Mouse (Mus musculus): ENCODE measurements around the gene Cbx4. TPM values are rescaled to one million over a fixed set of nuclear protein-coding genes. Genes with fewer than 3 reads are reported as not detected.
A peak's percentile ranks its signal among the peaks of the same experiment; 100 is the strongest.

The Cbx4 gene
- total RNA-seq, 2 experiments from 2014 or later = 44.7 to 49.1 TPM

GRCm38 (mm10) chr11:119058041-119058995, 27.7 kb downstream of the Cbx4 start:
- no peak for DNase-seq (ENCODE audit: low spot score in 2 of 2)

- no peak for DNase-seq (ENCODE audit: low spot score in 2 of 2)
Measured at GRCm38 (mm10) chr11:119057291-119057690, 28.7 kb downstream of the Cbx4 start.

DNA sequence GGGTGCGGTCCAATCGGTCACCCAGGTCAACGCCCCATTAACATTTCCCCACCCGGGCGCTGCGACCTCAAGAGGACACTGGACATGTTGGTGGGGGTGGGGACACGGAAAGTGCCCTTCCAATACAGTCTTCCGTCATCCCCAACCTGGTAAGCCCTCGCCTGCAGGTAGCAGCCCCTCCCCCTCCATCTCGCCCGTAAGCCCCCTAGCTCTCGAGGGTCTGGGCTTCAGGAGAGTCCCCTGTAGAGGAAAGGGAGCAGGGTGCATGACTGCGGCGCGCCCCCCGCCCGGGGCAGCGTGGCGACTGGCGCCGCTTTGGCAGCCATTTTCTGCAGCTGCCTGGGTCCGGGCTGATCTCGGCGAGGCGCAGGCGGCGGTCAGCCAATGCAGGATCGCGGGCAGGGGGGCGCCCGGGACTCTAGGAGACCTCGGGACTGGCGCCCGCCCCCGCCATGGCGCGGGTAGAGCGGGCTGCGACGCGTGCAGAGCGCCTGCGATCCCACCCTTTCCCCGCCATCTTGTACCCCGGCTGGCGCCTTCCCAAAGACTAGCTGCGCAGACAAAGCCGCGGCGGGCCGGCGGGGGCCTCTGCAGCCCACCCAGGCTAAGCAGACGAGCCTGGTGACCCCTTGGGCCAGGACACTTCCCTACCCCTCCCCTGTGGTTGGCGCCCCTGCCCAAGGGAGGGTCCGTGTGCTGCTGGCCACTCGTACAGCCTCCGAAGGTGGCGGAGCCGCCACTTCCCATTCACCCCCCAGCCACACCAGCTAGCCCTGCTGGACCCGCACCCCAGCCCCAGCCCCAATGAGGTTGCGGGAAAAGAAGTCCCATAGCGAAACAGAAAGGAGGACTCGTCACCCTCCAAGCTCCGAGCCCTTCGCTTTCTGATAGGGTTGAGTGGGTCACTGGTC, 29.5 kb downstream of the Cbx4 start:
- DNase-seq (ENCODE audit: low spot score in 2 of 2) = no peak

- no peak for DNase-seq (ENCODE audit: low spot score in 2 of 2)
Measured at GRCm38 (mm10) chr11:119055571-119056131, 30.4 kb downstream of the Cbx4 start.

DNA sequence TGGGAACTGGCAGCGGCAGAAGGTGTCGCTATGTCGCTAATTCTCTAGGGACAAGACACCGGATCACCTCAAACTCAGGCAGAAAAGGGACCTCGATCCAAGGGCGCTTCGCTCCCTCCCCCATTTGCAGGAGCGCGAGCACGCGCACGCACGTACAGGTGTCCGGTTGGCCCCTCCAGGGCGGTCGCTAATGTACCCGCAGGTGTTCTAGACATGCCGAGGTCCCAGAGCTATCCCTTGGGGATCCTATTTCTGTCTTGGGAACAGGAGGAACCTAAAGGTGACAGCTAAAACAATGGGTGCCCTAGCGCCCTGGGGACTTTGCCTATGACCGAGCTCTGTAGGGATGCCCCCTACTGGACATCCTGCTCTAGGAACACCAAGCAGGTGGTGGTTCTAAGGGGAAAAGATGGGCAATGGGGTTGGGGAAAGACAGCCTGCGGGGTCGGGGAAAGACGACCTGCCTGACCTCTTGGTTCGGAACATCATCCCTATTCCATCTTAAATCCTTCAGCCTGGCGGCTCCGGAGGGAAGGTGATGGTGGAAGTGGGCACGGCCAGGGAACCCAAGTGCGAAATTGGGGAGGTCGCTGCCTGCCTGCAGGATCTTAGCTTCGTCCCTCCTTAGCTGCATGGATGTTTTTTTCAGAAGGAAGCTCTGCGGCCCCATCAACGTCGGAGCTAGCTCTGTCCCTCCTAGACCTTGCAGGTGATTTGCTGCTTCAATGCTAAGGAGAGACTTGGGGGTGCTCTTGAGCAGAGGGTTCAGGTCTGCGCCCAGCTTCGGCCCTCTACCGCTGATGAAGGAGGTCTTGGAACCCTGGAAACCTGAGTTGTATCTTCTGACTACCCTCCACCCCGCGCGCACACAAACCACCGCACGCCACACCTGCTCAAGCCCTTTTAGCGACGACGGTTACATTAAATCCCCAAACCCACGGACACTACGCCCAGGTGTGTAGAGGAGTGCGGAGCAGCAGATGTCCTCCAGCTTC, 31.4 kb downstream of the Cbx4 start:
- no peak for DNase-seq (ENCODE audit: low spot score in 2 of 2)

GRCm38 (mm10) chr11:119053738-119054350, 32.2 kb downstream of the Cbx4 start:
- no peak for DNase-seq (ENCODE audit: low spot score in 2 of 2)

DNA sequence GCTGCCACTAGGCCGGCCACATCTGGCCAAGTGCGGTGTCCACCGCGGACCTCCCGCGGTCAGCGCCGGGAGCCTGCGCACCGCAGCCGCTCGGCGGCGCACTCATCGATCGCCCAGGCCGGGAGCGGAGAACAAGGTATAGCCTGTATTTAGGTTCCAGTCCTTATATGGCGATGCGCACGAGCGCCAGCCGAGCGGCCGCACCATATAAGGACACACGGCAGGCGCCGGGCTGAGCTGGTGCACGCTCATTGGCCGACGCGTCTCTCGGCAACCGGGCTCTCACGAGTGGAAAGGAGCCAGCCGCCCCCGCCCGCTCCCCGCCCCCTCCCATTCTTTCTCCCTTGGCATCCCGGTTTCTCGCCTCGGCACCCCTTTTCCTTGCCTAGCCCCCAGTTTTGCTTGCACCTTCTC, 32.8 kb downstream of the Cbx4 start:
- peak; percentile 61 to 78 for DNase-seq (ENCODE audit: low spot score in 2 of 2)

- no peak for DNase-seq (ENCODE audit: low spot score in 2 of 2)
Measured at GRCm38 (mm10) chr11:119052661-119053256, 33.3 kb downstream of the Cbx4 start.

- DNase-seq (ENCODE audit: low spot score in 2 of 2) = no peak
Measured at GRCm38 (mm10) chr11:119051927-119052660, 33.9 kb downstream of the Cbx4 start.

GRCm38 (mm10) chr11:119051426-119051825, 34.6 kb downstream of the Cbx4 start:
- no peak for DNase-seq (ENCODE audit: low spot score in 2 of 2)

GRCm38 (mm10) chr11:119050361-119050760, 35.7 kb downstream of the Cbx4 start:
- no peak for DNase-seq (ENCODE audit: low spot score in 2 of 2)

DNA sequence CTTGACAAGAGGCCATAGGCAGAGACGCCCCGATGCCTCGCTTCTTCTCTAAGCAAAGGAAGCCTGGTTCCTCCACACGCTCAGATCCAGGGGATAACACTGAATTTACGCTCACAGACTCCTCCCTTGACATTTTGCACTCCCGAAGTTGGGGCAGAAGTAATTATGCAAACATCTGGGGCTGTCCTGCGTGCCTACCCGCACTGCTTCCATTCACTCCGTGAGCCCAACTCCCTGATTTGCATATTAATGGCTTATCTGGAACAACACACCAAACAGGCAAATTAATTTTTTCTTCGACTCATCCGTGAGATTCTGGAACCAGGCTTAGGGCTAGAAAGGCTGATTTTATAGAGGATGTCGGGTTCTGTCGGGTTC, 37.9 kb downstream of the Cbx4 start:
- no peak for DNase-seq (ENCODE audit: low spot score in 2 of 2)

GRCm38 (mm10) chr11:119047261-119048132, 38.5 kb downstream of the Cbx4 start:
- no peak for DNase-seq (ENCODE audit: low spot score in 2 of 2)

- DNase-seq (ENCODE audit: low spot score in 2 of 2) = no peak
Measured at GRCm38 (mm10) chr11:119046601-119047245, 39.3 kb downstream of the Cbx4 start.

DNA sequence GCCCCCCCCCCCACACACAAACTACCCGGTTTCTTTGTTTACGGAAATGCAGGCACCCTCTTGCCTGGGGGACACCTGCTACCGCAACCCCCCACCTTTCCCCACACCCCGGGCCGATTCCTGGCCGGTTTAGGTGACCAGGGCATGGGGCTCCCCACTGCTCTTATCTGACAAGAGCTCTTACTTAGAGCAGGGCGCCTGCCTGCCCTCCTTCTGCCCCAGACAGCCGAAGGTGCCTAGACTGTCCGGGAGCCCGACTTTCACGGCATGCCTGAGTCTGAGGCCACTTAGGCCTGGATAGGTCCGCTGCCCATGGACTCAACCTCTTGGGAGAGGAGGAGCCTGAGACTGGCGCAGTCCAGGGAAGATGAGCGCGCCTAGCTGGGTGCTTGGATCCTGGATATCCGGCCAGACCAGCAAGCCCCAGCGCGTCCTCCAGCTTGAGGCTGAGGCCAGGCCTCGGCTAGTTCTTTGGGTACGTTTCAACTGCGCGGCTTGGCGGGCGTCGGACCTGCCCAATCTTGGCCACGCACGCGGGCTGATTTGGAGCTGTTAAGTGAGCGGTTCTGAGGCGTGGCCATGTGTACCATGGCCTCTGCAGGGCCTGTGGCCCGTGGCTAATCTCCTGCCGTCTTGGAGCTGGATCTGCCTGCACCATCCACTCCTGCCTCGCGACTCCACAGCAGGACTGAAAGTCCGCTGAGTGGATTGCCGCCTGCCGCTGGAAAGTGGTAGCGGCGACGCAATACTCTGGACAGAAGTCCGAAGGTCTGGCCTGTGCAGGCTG, 41.3 kb downstream of the Cbx4 start:
- no peak for DNase-seq (ENCODE audit: low spot score in 2 of 2)

DNA sequence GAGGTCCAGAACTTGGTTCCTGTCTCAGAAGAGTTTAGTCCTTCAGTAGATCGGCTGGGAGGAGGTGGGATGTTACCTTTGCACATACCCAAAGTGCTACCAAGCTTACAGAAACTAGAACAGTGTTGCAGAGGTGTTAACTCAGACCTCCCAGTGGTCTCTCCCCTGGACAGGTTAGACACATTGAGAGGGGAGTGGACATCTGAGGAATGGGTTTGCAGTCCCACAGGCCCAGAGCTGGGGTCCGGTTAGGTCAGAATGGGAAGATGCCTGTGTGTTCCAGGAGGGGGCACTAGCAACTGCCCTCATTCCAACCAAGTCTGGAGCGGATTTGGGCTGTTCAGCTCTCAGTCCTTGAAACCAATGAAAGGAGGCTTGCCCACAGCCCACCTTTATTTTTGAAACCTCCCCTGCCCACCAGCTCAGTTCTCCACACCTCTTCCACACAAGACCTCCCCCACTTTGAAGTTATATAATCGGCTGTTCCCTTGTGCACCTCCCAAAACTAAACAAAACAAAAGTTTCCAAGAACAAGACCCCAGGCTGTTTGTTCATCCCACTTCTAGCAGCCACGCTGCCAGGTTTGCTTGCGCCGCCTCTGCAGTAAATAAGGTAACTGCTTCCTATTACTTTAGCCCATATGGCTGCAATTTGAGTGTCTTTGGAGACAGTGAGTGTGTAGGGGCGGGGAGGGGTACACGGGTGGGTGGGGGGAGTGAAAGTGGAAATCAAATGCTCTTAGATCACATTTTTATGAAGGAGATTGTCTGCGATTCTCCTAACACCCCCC, 42.1 kb downstream of the Cbx4 start:
- DNase-seq (ENCODE audit: low spot score in 2 of 2) = no peak
